Mouse (Mus musculus) brain, embryonic 14.5 days (tissue): ENCODE results near the gene Gm44596.

Experiments
- CTCF ChIP-seq: fragments of 200-500 bp; IDR thresholded peaks from 2 replicates; pipeline ENCODE4 v1.5.1; 2012; ENCODE audit warnings: inconsistent platforms, mild to moderate bottlenecking, moderate library complexity, borderline replicate concordance; ENCODE audit not compliant: insufficient read depth, insufficient read length; ENCODE audit errors: extremely low read depth
- POLR2A ChIP-seq: fragments of 200-500 bp; IDR thresholded peaks from 2 replicates; pipeline ENCODE4 v1.6.1; 2012; ENCODE audit warnings: mild to moderate bottlenecking, inconsistent platforms, borderline replicate concordance; ENCODE audit not compliant: poor library complexity, insufficient read depth, insufficient read length, severe bottlenecking; ENCODE audit errors: extremely low read depth

DNA sequence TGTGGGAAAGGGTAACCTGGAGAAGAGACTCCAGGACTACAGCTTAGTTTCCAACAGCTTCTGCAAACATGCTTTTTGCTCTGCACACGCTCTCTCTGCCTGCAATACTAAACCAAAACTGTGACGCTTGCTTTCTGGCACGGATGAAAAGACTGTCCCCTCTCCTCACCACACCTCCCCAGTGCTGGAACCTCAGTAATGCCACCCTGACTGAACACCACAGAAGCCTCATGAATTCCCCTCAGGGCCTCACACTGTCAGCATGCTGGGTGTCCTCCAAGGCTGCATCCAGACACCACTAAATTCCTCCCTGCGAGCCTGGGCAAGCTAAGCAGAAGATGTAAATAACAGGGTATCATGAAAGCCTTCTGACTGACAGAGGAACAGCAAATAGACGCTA is 36.4 kb upstream of the Gm44596 start:
- TF ChIP-seq CTCF: no peak
- TF ChIP-seq POLR2A: no peak
